1 mouse cellular context compared by ENCODE assay signal in the genomic region with DNA sequence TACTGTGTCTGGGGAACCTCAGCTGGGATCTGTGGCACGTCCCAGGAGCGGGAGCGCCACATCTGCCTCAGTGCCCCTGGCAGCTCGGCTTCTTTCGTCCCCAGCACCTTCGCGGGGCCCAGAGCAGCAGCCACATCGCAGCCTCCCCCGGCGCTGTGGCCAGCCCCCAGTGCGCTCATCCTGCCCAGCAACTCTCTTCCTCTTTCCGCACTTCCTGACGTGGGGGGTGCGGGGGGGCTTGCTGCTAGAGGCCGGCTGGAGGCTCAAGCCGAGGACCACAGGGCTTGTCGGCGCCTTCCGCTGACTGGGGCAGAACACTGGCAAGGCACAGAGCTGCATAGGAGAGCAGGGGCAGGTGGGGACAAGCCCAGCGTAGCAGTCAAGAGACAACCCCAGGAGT.
A peak's percentile ranks its signal among the peaks of the same experiment; 100 is the strongest.
TF ChIP-seq lines count a peak whose summit lies in the region.

No protein-coding gene starts in this region.

TF ChIP-seq in CH12.LX, 34 proteins besides CTCF, POLR2A, EP300 and RAD21:
- no peak for TF ChIP-seq GABPA (IDR thresholded peaks at IDR 0.05; ENCODE audit: insufficient replicate concordance, low read depth, low read length)
- TF ChIP-seq KAT2A (IDR thresholded peaks at IDR 0.05; ENCODE audit: insufficient replicate concordance, low read length) = no peak
- peak; percentile 87 for TF ChIP-seq ELF1 (IDR thresholded peaks at IDR 0.05; ENCODE audit: low read depth, low read length)
- peak; percentile 56; the same call in 1 of the 2 replicates for TF ChIP-seq UBTF (IDR thresholded peaks at IDR 0.05; ENCODE audit: low read depth, low read length)
- TF ChIP-seq NELFE (IDR thresholded peaks at IDR 0.05; ENCODE audit: low read depth, low read length) = peak; percentile 71
- no peak for TF ChIP-seq PAX5 (IDR thresholded peaks at IDR 0.05; ENCODE audit: low read length)
- TF ChIP-seq BHLHE40 (IDR thresholded peaks at IDR 0.05; ENCODE audit: low read depth, low read length) = 0 out of 2 replicates have a peak, but pooled peaks have one; percentile 15
- peak; percentile 78; the same call in 1 of the 2 replicates for TF ChIP-seq TCF12 (IDR thresholded peaks at IDR 0.05; ENCODE audit: low read depth, low read length)
- TF ChIP-seq NRF1 (IDR thresholded peaks at IDR 0.05; ENCODE audit: low read depth, low read length) = 0 out of 2 replicates have a peak, but pooled peaks have one; percentile 25
- TF ChIP-seq CHD1 (IDR thresholded peaks at IDR 0.05; ENCODE audit: low read depth, low read length) = 0 out of 2 replicates have a peak, but pooled peaks have one; percentile 44
- 0 out of 2 replicates have a peak, but pooled peaks have one; percentile 28 for TF ChIP-seq POLR2AphosphoS2 (IDR thresholded peaks at IDR 0.05; ENCODE audit: low read depth, low read length)
- peak; percentile 49; the same call in 1 of the 2 replicates for TF ChIP-seq ZMIZ1 (IDR thresholded peaks at IDR 0.05; ENCODE audit: low read depth, low read length)
- peak; percentile 72 for TF ChIP-seq SIN3A (IDR thresholded peaks at IDR 0.05; ENCODE audit: low read length)
- peak; percentile 85 for TF ChIP-seq MAZ (IDR thresholded peaks at IDR 0.05; ENCODE audit: low read depth, low read length)
- TF ChIP-seq HCFC1 (IDR thresholded peaks at IDR 0.05; ENCODE audit: low read depth, low read length) = peak; percentile 55
- peak; percentile 54; the same call in 1 of the 2 replicates for TF ChIP-seq MEF2A (IDR thresholded peaks at IDR 0.05; ENCODE audit: borderline replicate concordance, low read depth, low read length)
- no peak for TF ChIP-seq MYC (IDR thresholded peaks at IDR 0.05; ENCODE audit: low read depth, low read length)
- TF ChIP-seq IRF4 (IDR thresholded peaks at IDR 0.05; ENCODE audit: low read depth, low read length) = peak; percentile 58; the same call in 1 of the 2 replicates
- no peak for TF ChIP-seq ZNF384 (IDR thresholded peaks at IDR 0.05; ENCODE audit: low read depth, low read length)
TF ChIP-seq in CH12.LX: peak in this region for 14.
